Mouse (Mus musculus) embryo, embryonic 11.5 days (tissue): ENCODE measurements at regions not wholly inside any gene's neighbourhood (a gene's known extent, or its start where the extent isn't known, plus 50 kb on each side); places are given as distances from the start of the nearest gene placed in this dataset.

Experiments used
- DNase-seq: peaks from one replicate; pipeline ENCODE4 v3.0.0-alpha.2; 2012; ENCODE audit warnings: low read depth, low spot score

GRCm38 (mm10) chr9:30174646-30175045 lies 211.7 kb upstream of the Ntm start:
- DNase-seq = no peak

- DNase-seq = no peak
Measured at GRCm38 (mm10) chr9:30175376-30175775, 212.4 kb upstream of the Ntm start.

- DNase-seq = no peak
Measured at GRCm38 (mm10) chr9:30183409-30183808, 220.5 kb upstream of the Ntm start.

GRCm38 (mm10) chr9:30184996-30185763 lies 222.2 kb upstream of the Ntm start:
- no peak for DNase-seq

- no peak for DNase-seq
Measured at GRCm38 (mm10) chr9:30186261-30186660, 223.3 kb upstream of the Ntm start.

- DNase-seq = no peak
Measured at GRCm38 (mm10) chr9:30190078-30190477, 227.1 kb upstream of the Ntm start.

- DNase-seq = no peak
Measured at GRCm38 (mm10) chr9:30191119-30191518, 228.2 kb upstream of the Ntm start.

GRCm38 (mm10) chr9:30191902-30192301 lies 229.0 kb upstream of the Ntm start:
- no peak for DNase-seq

GRCm38 (mm10) chr9:30194866-30195265 lies 231.9 kb upstream of the Ntm start:
- DNase-seq = no peak

GRCm38 (mm10) chr9:30202411-30202810 lies 224.5 kb upstream of the Snx19 start:
- DNase-seq = no peak

GRCm38 (mm10) chr9:30207631-30208030 lies 219.3 kb upstream of the Snx19 start:
- DNase-seq = no peak

- DNase-seq = peak; percentile 5
Measured at GRCm38 (mm10) chr9:30209806-30210205, 217.1 kb upstream of the Snx19 start.

GRCm38 (mm10) chr9:30212471-30213075 lies 214.3 kb upstream of the Snx19 start:
- DNase-seq = no peak

- no peak for DNase-seq
Measured at GRCm38 (mm10) chr9:30234501-30235163, 192.3 kb upstream of the Snx19 start.

- no peak for DNase-seq
Measured at GRCm38 (mm10) chr9:30235791-30236190, 191.1 kb upstream of the Snx19 start.

- no peak for DNase-seq
Measured at GRCm38 (mm10) chr9:30242107-30242506, 184.8 kb upstream of the Snx19 start.

- peak; percentile 84 for DNase-seq
Measured at GRCm38 (mm10) chr9:30264533-30265168, 162.3 kb upstream of the Snx19 start.

GRCm38 (mm10) chr9:30271081-30271480 lies 155.8 kb upstream of the Snx19 start:
- no peak for DNase-seq

GRCm38 (mm10) chr9:30273836-30274235 lies 153.1 kb upstream of the Snx19 start:
- no peak for DNase-seq

- no peak for DNase-seq
Measured at GRCm38 (mm10) chr9:30278231-30278630, 148.7 kb upstream of the Snx19 start.

GRCm38 (mm10) chr9:30283080-30283770 lies 143.7 kb upstream of the Snx19 start:
- no peak for DNase-seq

- DNase-seq = no peak
Measured at GRCm38 (mm10) chr9:30283771-30284148, 143.1 kb upstream of the Snx19 start.
